Mouse (Mus musculus) thymus, postnatal 14 days (tissue): Measurements from ENCODE around the gene 4921507P07Rik.
"Not testable (repeated sequence)": the region's sequence is repeated elsewhere in the genome, so short reads cannot be mapped to it uniquely, and the experiment has no call there.

ENCODE experiments used
- DNase-seq: peaks from one replicate; pipeline ENCODE4 v3.0.0; 2021

The 4921507P07Rik gene

GRCm38 (mm10) chr6:50596301-50597211 lies at the start of gene 4921507P07Rik:
TSS of gene 4921507P07Rik (minus strand) at chr6:50596632.
- DNase-seq: peak; percentile 97

GRCm38 (mm10) chr6:50644701-50645100 lies 48.3 kb upstream of the 4921507P07Rik start:
- no peak for DNase-seq

- no peak for DNase-seq
Measured at GRCm38 (mm10) chr6:50641898-50642297, 45.5 kb upstream of the 4921507P07Rik start.

GRCm38 (mm10) chr6:50640377-50640776 lies 43.9 kb upstream of the 4921507P07Rik start:
- DNase-seq: peak; percentile 25

- no peak for DNase-seq
Measured at GRCm38 (mm10) chr6:50639656-50640055, 43.2 kb upstream of the 4921507P07Rik start.

GRCm38 (mm10) chr6:50626170-50626569 lies 29.7 kb upstream of the 4921507P07Rik start:
- DNase-seq: not testable (repeated sequence)

GRCm38 (mm10) chr6:50618273-50618672 lies 21.8 kb upstream of the 4921507P07Rik start:
- not testable (repeated sequence) for DNase-seq

GRCm38 (mm10) chr6:50601620-50602019 lies 5.2 kb upstream of the 4921507P07Rik start:
- peak; percentile 62 for DNase-seq

GRCm38 (mm10) chr6:50598560-50598959 lies 2.1 kb upstream of the 4921507P07Rik start:
- no peak for DNase-seq

- no peak for DNase-seq
Measured at GRCm38 (mm10) chr6:50594372-50594771, 2.1 kb downstream of the 4921507P07Rik start.

GRCm38 (mm10) chr6:50593334-50593845 lies 3.0 kb downstream of the 4921507P07Rik start:
- no peak for DNase-seq

GRCm38 (mm10) chr6:50590234-50590633 lies 6.2 kb downstream of the 4921507P07Rik start:
- no peak for DNase-seq

- DNase-seq: peak; percentile 71
Measured at GRCm38 (mm10) chr6:50588251-50588650, 8.2 kb downstream of the 4921507P07Rik start.

- no peak for DNase-seq
Measured at GRCm38 (mm10) chr6:50587412-50587811, 9.0 kb downstream of the 4921507P07Rik start.

- no peak for DNase-seq
Measured at GRCm38 (mm10) chr6:50586316-50586715, 10.1 kb downstream of the 4921507P07Rik start.

- no peak for DNase-seq
Measured at GRCm38 (mm10) chr6:50585733-50586132, 10.7 kb downstream of the 4921507P07Rik start.

GRCm38 (mm10) chr6:50571661-50572060 lies 24.8 kb downstream of the 4921507P07Rik start:
- peak; percentile 15 for DNase-seq

GRCm38 (mm10) chr6:50566997-50567255 lies 29.5 kb downstream of the 4921507P07Rik start:
- no peak for DNase-seq

GRCm38 (mm10) chr6:50566141-50566996 lies 30.1 kb downstream of the 4921507P07Rik start, which contains the start of gene Cycs:
TSS of gene Cycs (minus strand) at chr6:50566538.
- DNase-seq: peak; percentile 99

GRCm38 (mm10) chr6:50563651-50564050 lies 32.8 kb downstream of the 4921507P07Rik start:
- DNase-seq: no peak

GRCm38 (mm10) chr6:50562421-50562820 lies 34.0 kb downstream of the 4921507P07Rik start:
- DNase-seq: no peak

GRCm38 (mm10) chr6:50560776-50561175 lies 35.7 kb downstream of the 4921507P07Rik start:
- DNase-seq: no peak

- no peak for DNase-seq
Measured at GRCm38 (mm10) chr6:50558877-50559276, 37.6 kb downstream of the 4921507P07Rik start.
